Mouse (Mus musculus): ENCODE measurements around the gene Gm11756.

- TF ChIP-seq GATA1 (IDR thresholded peaks at IDR 0.05; ENCODE audit: borderline replicate concordance, low read length) = no peak
- no peak for TF ChIP-seq FLI1 (IDR thresholded peaks at IDR 0.05; ENCODE audit: low read length)
Observed at GRCm38 (mm10) chr4:73950375-73950896, 29.9 kb upstream of the Gm11756 start, which contains the start of gene 2310002L09Rik.

All from megakaryocyte, embryonic 14.5 days (primary cell).